Mouse (Mus musculus) liver, postnatal 0 days (tissue): ENCODE data around the gene Zfp781.
"Not testable (repeated sequence)": the region's sequence is repeated elsewhere in the genome, so short reads cannot be mapped to it uniquely, and the experiment has no call there.

Experiments
- CTCF ChIP-seq: sonication (generic); IDR thresholded peaks from 2 replicates; pipeline ENCODE4 v1.5.1; 2016; ENCODE audit warnings: antibody characterized with exemption, low read depth
- EP300 ChIP-seq: IDR thresholded peaks from 2 replicates; pipeline ENCODE4 v1.6.1; 2016; ENCODE audit warnings: antibody characterized with exemption, low read depth, mild to moderate bottlenecking

DNA sequence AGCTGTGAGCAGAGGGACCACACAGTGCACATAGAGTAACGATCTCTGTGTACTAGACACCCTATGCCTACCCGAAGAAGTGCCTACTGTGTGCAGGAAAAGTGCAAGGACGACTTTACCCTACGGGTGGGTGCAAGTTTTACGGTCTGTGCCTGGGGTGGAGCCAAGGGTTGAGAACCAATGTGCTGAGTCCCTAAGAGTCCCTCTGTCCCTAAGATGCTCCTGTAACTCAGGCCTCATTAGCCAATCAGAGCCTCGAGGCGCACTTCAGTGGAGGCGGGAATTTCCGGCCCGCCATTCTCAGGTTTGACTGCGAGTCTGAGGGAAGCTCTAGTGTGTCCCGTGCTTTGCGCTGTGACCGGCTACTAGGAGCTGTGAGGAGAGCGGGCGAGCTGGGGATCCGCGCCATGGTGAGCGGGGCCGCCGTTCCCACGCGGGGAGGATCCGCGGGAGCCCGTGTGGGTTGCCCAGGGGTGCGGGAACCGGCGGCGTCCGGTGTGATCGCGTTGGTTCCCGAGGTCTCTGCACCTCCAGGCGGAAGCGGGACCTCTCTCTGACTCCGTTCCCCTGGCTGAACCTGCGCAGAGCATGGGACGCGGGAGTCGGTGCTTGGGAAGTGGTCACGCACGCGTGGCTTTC lies 48.2 kb upstream of the Zfp781 start:
- TF ChIP-seq EP300, CTCF: not testable (repeated sequence)
